Mouse (Mus musculus): ENCODE measurements around the gene Map2k4.

Map2k4 gene

GRCm38 (mm10) chr11:65788154-65788553, at the start of gene Map2k4:
TSS of gene Map2k4 (minus strand) at chr11:65788297.
- no peak for DNase-seq (ENCODE audit: extremely low read depth, low read depth, low spot score)

GRCm38 (mm10) chr11:65824556-65824955, 36.5 kb upstream of the Map2k4 start:
- DNase-seq (ENCODE audit: extremely low read depth, low read depth, low spot score): no peak

GRCm38 (mm10) chr11:65820877-65821276, 32.8 kb upstream of the Map2k4 start:
- DNase-seq (ENCODE audit: extremely low read depth, low read depth, low spot score): no peak

- DNase-seq (ENCODE audit: extremely low read depth, low read depth, low spot score): no peak
Observed at GRCm38 (mm10) chr11:65820280-65820679, 32.2 kb upstream of the Map2k4 start.

GRCm38 (mm10) chr11:65818193-65818592, 30.1 kb upstream of the Map2k4 start:
- DNase-seq (ENCODE audit: extremely low read depth, low read depth, low spot score): no peak

- no peak for DNase-seq (ENCODE audit: extremely low read depth, low read depth, low spot score)
Observed at GRCm38 (mm10) chr11:65816237-65816636, 28.1 kb upstream of the Map2k4 start.

GRCm38 (mm10) chr11:65814381-65814780, 26.3 kb upstream of the Map2k4 start:
- DNase-seq (ENCODE audit: extremely low read depth, low read depth, low spot score): no peak

GRCm38 (mm10) chr11:65812088-65812487, 24.0 kb upstream of the Map2k4 start:
- DNase-seq (ENCODE audit: extremely low read depth, low read depth, low spot score): no peak

GRCm38 (mm10) chr11:65807601-65808000, 19.5 kb upstream of the Map2k4 start:
- no peak for DNase-seq (ENCODE audit: extremely low read depth, low read depth, low spot score)

- no peak for DNase-seq (ENCODE audit: extremely low read depth, low read depth, low spot score)
Observed at GRCm38 (mm10) chr11:65806909-65807504, 18.9 kb upstream of the Map2k4 start, which contains the start of gene Zkscan6. TSS of gene Zkscan6 (plus strand) at chr11:65807175.

- DNase-seq (ENCODE audit: extremely low read depth, low read depth, low spot score): peak; percentile 85
Observed at GRCm38 (mm10) chr11:65806321-65806904, 18.3 kb upstream of the Map2k4 start.

GRCm38 (mm10) chr11:65801899-65802298, 13.8 kb upstream of the Map2k4 start:
- DNase-seq (ENCODE audit: extremely low read depth, low read depth, low spot score): no peak

- no peak for DNase-seq (ENCODE audit: extremely low read depth, low read depth, low spot score)
Observed at GRCm38 (mm10) chr11:65795896-65796295, 7.8 kb upstream of the Map2k4 start.

- DNase-seq (ENCODE audit: extremely low read depth, low read depth, low spot score): no peak
Observed at GRCm38 (mm10) chr11:65794428-65795219, 6.5 kb upstream of the Map2k4 start.

- DNase-seq (ENCODE audit: extremely low read depth, low read depth, low spot score): no peak
Observed at GRCm38 (mm10) chr11:65787421-65788151, 511 bp downstream of the Map2k4 start.

GRCm38 (mm10) chr11:65786160-65786559, 1.9 kb downstream of the Map2k4 start:
- DNase-seq (ENCODE audit: extremely low read depth, low read depth, low spot score): no peak

- no peak for DNase-seq (ENCODE audit: extremely low read depth, low read depth, low spot score)
Observed at GRCm38 (mm10) chr11:65781596-65781995, 6.5 kb downstream of the Map2k4 start.

GRCm38 (mm10) chr11:65779578-65779977, 8.5 kb downstream of the Map2k4 start:
- no peak for DNase-seq (ENCODE audit: extremely low read depth, low read depth, low spot score)

- peak; percentile 74 for DNase-seq (ENCODE audit: extremely low read depth, low read depth, low spot score)
Observed at GRCm38 (mm10) chr11:65779066-65779465, 9.0 kb downstream of the Map2k4 start.

- no peak for DNase-seq (ENCODE audit: extremely low read depth, low read depth, low spot score)
Observed at GRCm38 (mm10) chr11:65777810-65778209, 10.3 kb downstream of the Map2k4 start.

GRCm38 (mm10) chr11:65776906-65777611, 11.0 kb downstream of the Map2k4 start:
- no peak for DNase-seq (ENCODE audit: extremely low read depth, low read depth, low spot score)

Data from fat pad, adult 2 months (tissue).